Mouse (Mus musculus): Measurements from ENCODE around the gene Rhox7a. TPM values are rescaled to one million over a fixed set of nuclear protein-coding genes. Genes with fewer than 3 reads are reported as not detected.

The Rhox7a gene
- polyA plus RNA-seq, 1 experiment from 2014 or later: not detected

Other genes starting within 250 kb of the Rhox7a start
- gene Rhox4f, start 224.0 kb upstream of the Rhox7a start, polyA plus RNA-seq (2015; fragmentation: Nextera tagmentation; extraction: Ambion mirVana): not detected in 2 replicates
- not detected in 2 replicates for gene Rhox3g, start 203.1 kb upstream of the Rhox7a start, polyA plus RNA-seq (2015; fragmentation: Nextera tagmentation; extraction: Ambion mirVana)
- not detected in 2 replicates for gene Rhox2g, start 188.2 kb upstream of the Rhox7a start, polyA plus RNA-seq (2015; fragmentation: Nextera tagmentation; extraction: Ambion mirVana)
- not detected in 2 replicates for gene Rhox4g, start 180.4 kb upstream of the Rhox7a start, polyA plus RNA-seq (2015; fragmentation: Nextera tagmentation; extraction: Ambion mirVana)
- gene Rhox3h, start 162.9 kb upstream of the Rhox7a start, polyA plus RNA-seq (2015; fragmentation: Nextera tagmentation; extraction: Ambion mirVana): not detected in 2 replicates
- not detected in 2 replicates for gene Rhox2h, start 158.4 kb upstream of the Rhox7a start, polyA plus RNA-seq (2015; fragmentation: Nextera tagmentation; extraction: Ambion mirVana)
- 0.70 and 1.6 TPM in 2 replicates for gene Rhox5, start 26.8 kb upstream of the Rhox7a start, polyA plus RNA-seq (2015; fragmentation: Nextera tagmentation; extraction: Ambion mirVana)
- not detected in 2 replicates for gene Rhox6, start 4.8 kb upstream of the Rhox7a start, polyA plus RNA-seq (2015; fragmentation: Nextera tagmentation; extraction: Ambion mirVana)
- gene Rhox8, start 47.3 kb downstream of the Rhox7a start, polyA plus RNA-seq (2015; fragmentation: Nextera tagmentation; extraction: Ambion mirVana): not detected in 2 replicates
- gene Rhox7b, start 65.5 kb downstream of the Rhox7a start, polyA plus RNA-seq (2015; fragmentation: Nextera tagmentation; extraction: Ambion mirVana): not detected in 2 replicates
- gene Rhox9, start 70.1 kb downstream of the Rhox7a start, polyA plus RNA-seq (2015; fragmentation: Nextera tagmentation; extraction: Ambion mirVana): not detected in 2 replicates
- gene Btg1-ps1, start 187.1 kb downstream of the Rhox7a start, polyA plus RNA-seq (2015; fragmentation: Nextera tagmentation; extraction: Ambion mirVana): not detected in 2 replicates
- not detected in 2 replicates for gene Btg1-ps2, start 211.4 kb downstream of the Rhox7a start, polyA plus RNA-seq (2015; fragmentation: Nextera tagmentation; extraction: Ambion mirVana)
- not detected in 2 replicates for gene Rhox10, start 234.8 kb downstream of the Rhox7a start, polyA plus RNA-seq (2015; fragmentation: Nextera tagmentation; extraction: Ambion mirVana)